Mouse (Mus musculus) liver, embryonic 12.5 days (tissue): ENCODE data around the gene Apba1. TPM values are rescaled to one million over a fixed set of nuclear protein-coding genes. Genes with fewer than 3 reads are reported as not detected.
A peak's percentile ranks its signal among the peaks of the same experiment; 100 is the strongest.

Source experiments
- ATAC-seq: fragments of 200-750 bp; cut with Nextera tagmentation; 2 replicates; pipeline ENCODE4 v1.8.0; 2017; ENCODE audit warnings: moderate number of reproducible peaks, mild to moderate bottlenecking, moderate library complexity
- H3K27ac ChIP-seq: fragments of 300-500 bp; sonication (generic); 2 replicates; pipeline ENCODE4 v1.5.1; 2016; ENCODE audit warnings: mild to moderate bottlenecking
- H3K27me3 ChIP-seq: fragments of 300-500 bp; sonication (generic); replicated peaks from 2 replicates; pipeline ENCODE4 v1.6.1; 2016; ENCODE audit warnings: mild to moderate bottlenecking, moderate library complexity
- H3K36me3 ChIP-seq: fragments of 300-500 bp; sonication (generic); 2 replicates; pipeline ENCODE4 v1.6.1; 2016; ENCODE audit warnings: mild to moderate bottlenecking, moderate library complexity
- H3K4me1 ChIP-seq: fragments of 300-500 bp; sonication (generic); 2 replicates; pipeline ENCODE4 v1.6.1; 2016
- H3K4me2 ChIP-seq: fragments of 300-500 bp; sonication (generic); 2 replicates; pipeline ENCODE4 v1.6.1; 2016; ENCODE audit warnings: mild to moderate bottlenecking, moderate library complexity
- H3K4me3 ChIP-seq: fragments of 300-500 bp; sonication (generic); 2 replicates; pipeline ENCODE4 v1.5.1; 2016; ENCODE audit warnings: mild to moderate bottlenecking, moderate library complexity
- H3K9ac ChIP-seq: fragments of 300-500 bp; sonication (generic); 2 replicates; pipeline ENCODE4 v1.6.1; 2016; ENCODE audit warnings: mild to moderate bottlenecking, moderate library complexity
- H3K9me3 ChIP-seq: fragments of 300-500 bp; sonication (generic); replicated peaks from 2 replicates; pipeline ENCODE4 v1.6.1; 2016; ENCODE audit warnings: mild to moderate bottlenecking, moderate library complexity
- WGBS: fragments of 180-500 bp; shearing (Covaris S2); methylation state at CpG from one replicate; pipeline ENCODE4 v1.1.7; 2016; ENCODE audit not compliant: insufficient replicate concordance; 5-methylcytosine and 5-hydroxymethylcytosine counted together
- polyA plus RNA-seq: library from polyadenylated mRNA; unstranded; fragments of >200 nt; fragmentation: Nextera tagmentation; extraction: Ambion mirVana; gene quantifications from 2 replicates; pipeline ENCODE4 v1.2.1, GENCODE M21; 2016

Apba1 gene
- polyA plus RNA-seq = 0.01 and 0.05 TPM in 2 replicates

GRCm38 (mm10) chr19:23758554-23759321 is at the start of gene Apba1:
Gene Apba1, plus strand, starts transcription at chr19:23758887.
- H3K9me3 ChIP-seq = no peaks in the 10 kb centered on the region
- H3K9ac ChIP-seq = peak within 1 kb of the TSS; percentile 62
- H3K4me3 ChIP-seq = peak within 1 kb of the TSS; percentile 66
- H3K27ac ChIP-seq = no peak within 1 kb of the TSS
- H3K4me1 ChIP-seq = peaks cover 19% of the 10 kb centered on the region; the same call in 1 of the 2 replicates
- peak; percentile 65 for ATAC-seq
- H3K36me3 ChIP-seq = no peaks in the 10 kb centered on the region
- peaks cover 48% of the 10 kb centered on the region for H3K27me3 ChIP-seq
- under 1% methylated on average over 80 of the region's 98 CpGs for WGBS
- H3K4me2 ChIP-seq = peak within 1 kb of the TSS; percentile 92

DNA sequence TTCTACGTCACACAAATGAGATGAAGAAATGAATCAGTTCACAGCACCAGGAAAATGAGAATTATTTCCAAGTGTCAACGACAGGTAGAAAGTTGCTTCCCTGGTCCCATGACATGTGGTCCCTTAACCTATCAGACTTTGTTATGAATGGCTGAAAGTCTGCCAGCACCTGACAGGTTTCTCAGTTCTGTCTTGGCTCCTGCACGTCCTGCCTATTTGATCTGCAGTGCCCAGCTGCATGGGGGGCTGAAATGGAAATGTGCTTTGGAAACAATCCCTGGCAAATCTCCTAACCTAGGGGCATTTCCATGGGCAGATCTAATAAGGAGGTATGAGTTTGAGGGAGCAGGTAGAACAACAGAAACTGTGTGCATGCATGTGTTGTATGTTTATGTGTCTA is 12.2 kb upstream of the Apba1 start:
- no peaks in the 10 kb centered on the region for H3K4me1 ChIP-seq
- no peak for ATAC-seq
- H3K9ac ChIP-seq = no peak overlapping the region
- no peaks in the 10 kb centered on the region for H3K9me3 ChIP-seq
- H3K4me2 ChIP-seq = no peak overlapping the region
- H3K4me3 ChIP-seq = no peak overlapping the region
- no peaks in the 10 kb centered on the region for H3K36me3 ChIP-seq
- no peak overlapping the region for H3K27ac ChIP-seq
- no peaks in the 10 kb centered on the region for H3K27me3 ChIP-seq
- 62% methylated on average over 3 of the region's 3 CpGs for WGBS

DNA sequence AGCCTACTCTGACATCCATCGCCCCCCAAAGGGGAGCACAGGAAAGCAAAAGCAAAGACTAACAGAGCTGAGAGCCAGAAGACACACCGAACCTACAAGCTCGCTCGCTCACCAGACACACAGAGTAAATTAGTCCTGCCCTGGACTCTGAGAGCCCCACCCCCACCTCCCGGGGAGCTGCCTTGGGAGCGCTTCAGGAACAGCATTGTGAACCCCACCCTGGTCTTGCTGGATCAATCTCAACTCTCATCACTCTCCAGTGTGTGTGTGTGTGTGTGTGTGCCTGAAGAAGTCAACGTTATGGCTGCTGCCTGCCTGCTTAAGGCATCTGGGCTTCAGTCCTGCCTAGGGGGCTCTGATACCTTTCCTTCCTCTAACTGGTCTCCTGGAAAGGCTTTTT is 1.7 kb upstream of the Apba1 start:
- H3K4me2 ChIP-seq = 0 out of 2 replicates have a peak overlapping the region, but pooled peaks have one; percentile 12
- no peaks in the 10 kb centered on the region for H3K36me3 ChIP-seq
- no peak overlapping the region for H3K9ac ChIP-seq
- H3K27me3 ChIP-seq = peaks cover 47% of the 10 kb centered on the region
- peaks cover 19% of the 10 kb centered on the region; the same call in 1 of the 2 replicates for H3K4me1 ChIP-seq
- WGBS = 20% methylated on average over 7 of the region's 7 CpGs
- no peak for ATAC-seq
- no peaks in the 10 kb centered on the region for H3K9me3 ChIP-seq
- no peak overlapping the region for H3K4me3 ChIP-seq
- no peak overlapping the region for H3K27ac ChIP-seq

GRCm38 (mm10) chr19:23757961-23758553 is 630 bp upstream of the Apba1 start:
- no peaks in the 10 kb centered on the region for H3K36me3 ChIP-seq
- H3K4me3 ChIP-seq = peak overlapping the region; percentile 66
- ATAC-seq = peak; percentile 67
- peak overlapping the region; percentile 92 for H3K4me2 ChIP-seq
- H3K27me3 ChIP-seq = peaks cover 47% of the 10 kb centered on the region
- H3K9me3 ChIP-seq = no peaks in the 10 kb centered on the region
- peaks cover 19% of the 10 kb centered on the region; the same call in 1 of the 2 replicates for H3K4me1 ChIP-seq
- no peak overlapping the region for H3K27ac ChIP-seq
- peak overlapping the region; percentile 62 for H3K9ac ChIP-seq
- 1% methylated on average over 40 of the region's 40 CpGs for WGBS

- H3K4me3 ChIP-seq = peak overlapping the region; percentile 66
- H3K9ac ChIP-seq = 0 out of 2 replicates have a peak overlapping the region, but pooled peaks have one; percentile 27
- H3K27ac ChIP-seq = no peak overlapping the region
- peak overlapping the region; percentile 92 for H3K4me2 ChIP-seq
- peaks cover 52% of the 10 kb centered on the region for H3K27me3 ChIP-seq
- peaks cover 19% of the 10 kb centered on the region; the same call in 1 of the 2 replicates for H3K4me1 ChIP-seq
- H3K36me3 ChIP-seq = no peaks in the 10 kb centered on the region
- 4% methylated on average over 17 of the region's 17 CpGs for WGBS
- H3K9me3 ChIP-seq = no peaks in the 10 kb centered on the region
- 0 out of 2 replicates have a peak, but pooled peaks have one; percentile 14 for ATAC-seq
Measured at GRCm38 (mm10) chr19:23759322-23759945, 747 bp downstream of the Apba1 start.

DNA sequence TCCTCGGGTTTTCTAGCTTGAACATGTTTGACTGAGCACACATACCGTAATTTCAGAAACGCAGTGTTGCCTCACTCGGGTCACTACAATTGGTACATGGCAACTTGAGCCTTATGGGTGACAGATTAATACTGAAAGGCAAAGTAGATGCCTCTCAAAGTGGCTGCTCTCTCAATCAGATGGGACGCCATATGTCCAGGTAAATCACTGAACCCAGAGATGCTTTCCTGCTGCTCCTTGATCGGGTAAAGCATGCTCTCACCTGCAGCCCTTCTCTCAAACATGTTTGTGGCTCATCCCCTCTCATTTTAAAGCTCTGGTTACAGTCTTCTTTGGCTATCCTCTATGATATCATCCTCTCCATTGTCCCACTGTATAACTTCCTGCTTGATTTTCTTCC is 4.7 kb downstream of the Apba1 start:
- Histone ChIP-seq H3K4me2 (no peak overlapping the region), H3K4me1 (peaks cover 8% of the 10 kb centered on the region; the same call in 1 of the 2 replicates), H3K9ac (no peak overlapping the region), H3K27me3 (peaks cover 42% of the 10 kb centered on the region), H3K27ac (no peak overlapping the region), H3K36me3 (no peaks in the 10 kb centered on the region), H3K4me3 (no peak overlapping the region), H3K9me3 (no peaks in the 10 kb centered on the region)
- 67% methylated on average over 6 of the region's 6 CpGs for WGBS
- ATAC-seq = no peak

DNA sequence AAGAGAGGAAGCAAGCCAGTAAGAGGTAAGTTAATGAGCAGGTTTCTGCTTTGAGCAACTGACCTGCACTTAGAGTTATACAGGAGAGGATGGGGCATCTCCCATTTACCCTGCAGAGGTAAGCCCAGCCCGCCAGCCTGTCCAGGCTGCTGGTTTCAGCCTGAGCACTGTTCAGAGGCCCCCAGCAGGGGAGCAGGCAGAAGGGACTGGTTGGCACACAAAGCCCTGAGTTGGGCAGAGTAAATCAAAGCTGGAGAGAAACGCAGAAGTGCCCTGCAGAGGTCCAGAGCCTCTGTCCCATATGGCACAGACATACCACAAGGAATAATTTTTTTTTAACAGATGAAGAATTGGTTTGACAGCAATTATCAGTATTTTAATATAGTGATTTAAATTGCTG is 5.4 kb downstream of the Apba1 start:
- H3K4me2 ChIP-seq = no peak overlapping the region
- no peaks in the 10 kb centered on the region for H3K9me3 ChIP-seq
- no peak overlapping the region for H3K4me3 ChIP-seq
- H3K4me1 ChIP-seq = peaks cover 6% of the 10 kb centered on the region; the same call in 1 of the 2 replicates
- 61% methylated on average over 2 of the region's 2 CpGs for WGBS
- peaks cover 35% of the 10 kb centered on the region for H3K27me3 ChIP-seq
- H3K36me3 ChIP-seq = no peaks in the 10 kb centered on the region
- no peak for ATAC-seq
- no peak overlapping the region for H3K9ac ChIP-seq
- H3K27ac ChIP-seq = no peak overlapping the region

GRCm38 (mm10) chr19:23768864-23769263 is 10.2 kb downstream of the Apba1 start:
- WGBS = 73% methylated on average over 5 of the region's 5 CpGs
- no peak for ATAC-seq
- Histone ChIP-seq H3K4me1 (no peaks in the 10 kb centered on the region), H3K27ac (no peak overlapping the region), H3K36me3 (no peaks in the 10 kb centered on the region), H3K27me3 (peaks cover 9% of the 10 kb centered on the region; the same call in 1 of the 2 replicates), H3K4me3 (no peak overlapping the region), H3K9me3 (no peaks in the 10 kb centered on the region), H3K9ac (no peak overlapping the region), H3K4me2 (no peak overlapping the region)

DNA sequence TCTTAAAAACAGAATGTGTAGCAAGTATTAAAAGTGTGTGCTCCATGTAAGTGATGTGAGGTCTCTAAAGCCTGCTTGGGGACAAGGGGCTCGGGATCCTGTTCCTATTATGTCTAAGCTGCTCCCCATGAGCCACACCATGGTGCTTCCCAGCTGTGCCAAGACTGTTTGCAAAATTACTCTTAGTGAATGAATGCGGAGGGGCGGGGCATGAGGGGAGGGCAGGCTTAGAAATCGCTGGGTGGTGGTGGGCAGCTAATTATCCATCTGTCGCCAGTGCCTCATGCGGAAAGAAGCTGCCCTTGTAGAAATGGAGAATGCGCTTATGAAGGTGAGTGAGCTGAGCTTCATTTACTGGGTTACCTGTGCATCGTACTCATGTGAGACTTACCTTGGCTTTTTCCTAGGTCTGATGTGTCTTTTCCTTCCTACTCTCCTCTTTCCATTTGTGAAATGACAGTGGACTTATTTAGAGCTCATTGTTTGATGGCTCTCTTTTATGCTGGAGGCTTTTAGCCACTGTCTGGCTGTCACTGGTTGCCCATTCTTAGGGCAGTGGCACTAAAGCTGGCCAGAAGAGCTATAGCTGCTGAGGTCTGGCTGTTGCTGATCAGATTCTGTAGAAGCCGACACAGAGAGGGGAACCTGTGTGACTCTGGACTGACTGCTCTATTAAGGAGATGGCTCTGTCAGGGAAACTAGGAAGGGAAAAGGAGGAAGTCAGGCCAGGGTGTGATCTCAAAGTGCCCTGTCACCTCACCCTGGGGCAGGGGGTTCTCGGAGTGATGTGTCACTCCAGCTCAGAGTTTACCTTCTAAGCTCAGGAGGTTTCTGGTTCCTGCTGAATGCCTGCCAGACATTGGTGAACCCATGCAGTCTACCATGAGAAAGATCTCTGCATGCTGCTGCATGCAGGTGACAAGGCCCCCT is 12.1 kb downstream of the Apba1 start:
- no peak overlapping the region for H3K4me2 ChIP-seq
- no peaks in the 10 kb centered on the region for H3K27me3 ChIP-seq
- ATAC-seq = no peak
- no peaks in the 10 kb centered on the region for H3K9me3 ChIP-seq
- no peaks in the 10 kb centered on the region for H3K4me1 ChIP-seq
- 49% methylated on average over 10 of the region's 10 CpGs for WGBS
- H3K36me3 ChIP-seq = no peaks in the 10 kb centered on the region
- H3K9ac ChIP-seq = no peak overlapping the region
- H3K4me3 ChIP-seq = no peak overlapping the region
- no peak overlapping the region for H3K27ac ChIP-seq

DNA sequence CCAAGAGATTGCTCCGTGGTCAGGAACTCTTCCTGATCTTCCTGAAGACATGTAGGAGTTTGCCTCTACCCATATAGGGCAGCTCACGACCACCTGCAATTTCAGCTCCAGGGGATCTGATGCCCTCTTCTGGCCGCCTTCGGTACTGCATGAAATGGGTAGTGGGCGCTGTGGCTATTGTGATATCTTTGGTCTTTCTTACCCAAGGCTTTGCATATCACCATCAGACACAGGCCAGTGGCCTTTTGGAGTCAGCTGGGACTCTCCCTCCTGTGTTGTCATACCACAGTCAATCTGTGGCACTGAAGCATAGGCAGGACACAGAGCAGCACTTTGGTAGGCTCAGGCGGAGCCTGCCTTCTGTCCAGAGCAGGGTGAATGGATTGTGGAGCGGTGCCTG is 13.3 kb downstream of the Apba1 start:
- Histone ChIP-seq H3K27me3 (no peaks in the 10 kb centered on the region), H3K4me2 (no peak overlapping the region)
- no peak for ATAC-seq

GRCm38 (mm10) chr19:23775356-23775755 is 16.7 kb downstream of the Apba1 start:
- no peak overlapping the region for H3K9ac ChIP-seq
- no peaks in the 10 kb centered on the region for H3K27me3 ChIP-seq
- no peak for ATAC-seq
- 71% methylated on average over 6 of the region's 6 CpGs for WGBS
- no peak overlapping the region for H3K27ac ChIP-seq
- no peak overlapping the region for H3K4me2 ChIP-seq
- no peaks in the 10 kb centered on the region for H3K9me3 ChIP-seq
- H3K4me1 ChIP-seq = no peaks in the 10 kb centered on the region
- no peak overlapping the region for H3K4me3 ChIP-seq
- H3K36me3 ChIP-seq = no peaks in the 10 kb centered on the region

More for the DNA sequence above, 13.3 kb downstream of the Apba1 start:
- H3K9ac ChIP-seq = no peak overlapping the region
- no peaks in the 10 kb centered on the region for H3K36me3 ChIP-seq
- H3K27ac ChIP-seq = no peak overlapping the region
- no peaks in the 10 kb centered on the region for H3K4me1 ChIP-seq
- WGBS = 55% methylated on average over 7 of the region's 7 CpGs
- no peaks in the 10 kb centered on the region for H3K9me3 ChIP-seq
- H3K4me3 ChIP-seq = no peak overlapping the region
